Mouse (Mus musculus) testis, postnatal 14 days (tissue): Measurements from ENCODE around the gene Ube2q1.

Source experiments
- DNase-seq: peaks from one replicate; pipeline ENCODE4 v3.0.0; 2021; ENCODE audit warnings: low spot score

The Ube2q1 gene

DNA sequence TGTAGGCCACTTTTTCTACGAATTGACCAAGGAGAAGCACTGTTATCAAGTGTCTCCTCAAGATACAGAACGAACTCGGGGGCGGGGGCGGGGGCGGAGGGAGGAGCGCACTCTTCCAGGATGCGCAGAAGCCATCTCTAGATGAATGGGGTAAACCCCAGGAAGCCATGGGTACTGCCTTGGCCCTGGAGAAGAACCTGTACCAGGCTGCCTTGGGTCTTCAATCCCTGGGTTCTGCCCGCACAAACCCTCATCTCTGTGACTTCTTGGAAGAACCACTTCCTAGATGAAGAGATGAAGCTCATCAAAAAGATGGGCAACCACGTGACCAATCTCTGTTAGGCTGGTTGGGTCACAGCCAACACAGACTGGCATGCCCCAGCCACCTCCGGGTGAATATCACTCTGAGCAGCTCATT lies 47.7 kb downstream of the Ube2q1 start:
- no peak for DNase-seq

DNA sequence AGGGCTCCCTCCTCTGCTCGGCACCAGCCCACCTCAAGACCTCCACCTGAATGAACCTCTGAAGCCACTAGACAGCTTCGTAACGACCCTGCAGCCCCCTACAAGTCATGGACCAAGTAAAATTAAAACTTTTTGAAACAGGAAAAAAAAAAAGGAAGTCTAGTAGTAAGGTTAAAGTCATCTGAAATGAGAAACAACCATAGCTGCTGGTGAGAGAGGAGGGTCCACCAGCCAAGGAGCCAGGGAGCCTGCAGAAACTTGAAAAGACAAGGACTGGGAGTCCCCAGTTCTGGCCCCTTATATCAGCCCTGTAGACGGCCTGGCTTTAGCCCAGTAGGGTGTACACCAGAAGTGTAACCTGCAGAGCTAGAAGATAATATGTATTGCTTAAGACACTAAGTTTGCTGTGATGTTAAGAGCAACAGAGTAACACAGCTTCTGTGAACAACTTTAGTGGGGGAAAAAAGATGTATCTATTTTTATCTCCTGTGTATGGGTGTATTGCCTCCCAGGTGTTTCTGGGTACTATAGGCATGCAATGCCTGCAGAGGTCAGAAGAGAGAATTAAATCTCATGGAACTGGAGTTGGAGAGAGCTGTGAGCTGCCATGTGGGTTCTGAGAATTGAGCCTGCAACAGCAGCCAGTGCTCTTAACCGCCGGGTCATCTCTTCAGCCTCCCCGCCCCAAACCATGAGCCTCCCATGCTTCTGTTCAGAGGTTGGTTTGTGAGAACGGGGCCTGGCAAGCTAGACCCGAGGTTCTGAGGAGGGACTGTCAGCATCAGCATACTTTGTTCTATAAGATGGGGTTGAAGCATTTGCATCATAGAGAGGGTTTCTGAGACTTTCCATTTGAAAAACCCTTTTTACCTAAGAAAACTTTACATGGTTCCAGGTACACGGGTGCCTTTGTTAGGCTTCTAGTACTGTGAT lies 48.4 kb downstream of the Ube2q1 start:
- DNase-seq, result no peak

DNA sequence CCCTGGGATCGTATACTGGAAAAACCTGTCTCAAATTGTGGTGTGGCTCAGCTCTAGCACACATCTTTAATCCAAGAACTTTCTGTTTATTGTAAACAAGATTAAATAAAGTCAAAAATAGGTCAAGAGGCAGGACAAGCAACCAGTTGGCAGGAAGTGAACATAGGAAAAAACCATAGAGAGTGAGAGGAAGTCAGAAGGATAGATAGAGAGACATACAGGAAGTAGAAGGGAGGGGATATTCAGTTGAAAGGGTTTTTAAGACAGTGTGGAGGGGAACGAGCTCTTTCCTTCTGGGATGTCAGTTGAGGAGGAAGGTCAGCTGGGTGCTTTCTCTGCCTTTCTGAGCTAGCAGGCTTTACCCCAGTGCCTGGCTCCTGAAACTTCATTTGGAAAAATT lies 50.2 kb downstream of the Ube2q1 start:
- no peak for DNase-seq

DNA sequence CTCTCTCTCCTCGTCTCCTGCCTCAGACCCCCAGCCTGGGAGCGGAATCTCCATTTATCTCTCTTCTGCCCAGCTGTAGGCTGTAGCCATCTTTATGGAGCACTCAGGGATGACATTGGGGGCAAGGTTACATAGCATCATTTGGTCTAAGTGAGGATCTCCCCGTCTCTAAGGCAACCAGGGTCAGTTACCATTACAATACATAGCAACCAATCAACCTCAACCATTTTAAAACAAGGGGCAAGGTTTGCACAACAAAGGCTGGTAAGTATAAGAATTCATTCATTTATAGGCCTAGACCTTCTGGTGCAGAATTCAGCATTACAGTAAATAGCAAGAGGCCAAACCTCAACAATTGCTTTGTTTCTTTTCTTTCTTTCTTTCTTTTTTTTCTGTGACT lies 52.9 kb downstream of the Ube2q1 start:
- DNase-seq, result no peak

DNA sequence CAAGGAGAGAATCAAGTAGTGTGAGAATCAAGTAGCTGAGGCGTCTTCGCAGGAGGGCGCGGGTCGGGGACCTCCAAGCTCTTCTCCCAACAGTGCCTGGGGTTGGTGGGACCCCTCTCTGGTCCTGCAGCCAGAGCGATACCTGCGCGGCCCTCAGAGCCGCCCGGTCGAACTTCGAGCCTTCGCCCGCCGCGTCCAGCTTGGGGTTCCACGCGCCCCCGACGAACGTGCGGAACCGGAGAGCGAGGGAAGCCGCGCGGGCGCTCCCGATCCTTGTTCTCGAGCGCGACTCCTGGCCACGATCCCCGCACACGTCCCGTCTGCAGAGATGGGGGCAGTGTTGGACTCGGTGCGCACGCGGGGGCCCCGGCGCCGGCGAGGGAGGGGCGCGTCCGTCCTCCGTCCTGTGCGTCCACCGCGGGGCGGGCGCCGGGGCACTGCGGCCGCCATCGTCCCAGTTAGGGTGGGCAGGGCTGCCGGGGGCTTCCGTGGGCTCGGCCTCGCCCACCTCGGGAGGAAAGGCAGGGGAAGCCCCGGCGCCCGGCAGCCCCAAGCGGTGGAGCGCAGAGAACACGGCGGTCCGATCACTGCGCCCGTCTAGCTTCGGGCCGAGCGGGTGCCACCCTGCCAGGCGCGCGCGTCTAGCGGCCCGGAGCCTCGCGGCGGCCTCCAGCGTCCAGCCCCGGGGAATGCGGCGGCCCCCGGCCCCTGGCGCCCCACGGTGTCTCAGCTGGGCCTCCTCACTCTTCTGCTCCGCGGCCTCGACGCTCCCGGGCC lies 57.6 kb downstream of the Ube2q1 start, which contains the start of gene She:
She (plus strand) TSS at position 556 of the 777 bp plus-strand sequence.
- DNase-seq, result no peak
